In genomic region chr2:135890083-135890482, GRCm38 (mm10) we compare ENCODE assay signal across 16 mouse cellular contexts.
DNase-seq lines count a peak whose midpoint lies in the region; ATAC-seq and TF ChIP-seq lines count a peak whose summit lies in the region.
"Had no signal": no experiment of that assay in that cellular context is flagged by ENCODE, and none has a peak within 500 bp of the region (broad histone marks: within the 10 kb centered on the region; RNA-seq: fewer than 3 reads in every experiment).

No protein-coding gene starts in this region.

- in situ Hi-C loops in Patski (cut with MboI; ENCODE audit: low pct_unique_long_range_greater_than_20kb), result no loop called here

- peaks cover 18% of the 10 kb centered on the region; the same call in 1 of the 2 replicates for H3K4me1 ChIP-seq in heart, postnatal 0 days (ENCODE audit: control insufficient read depth, insufficient read depth)
- peaks cover 5% of the 10 kb centered on the region for H3K4me1 ChIP-seq in lung, embryonic 14.5 days (ENCODE audit: insufficient read depth)
- H3K4me1 ChIP-seq: forebrain, embryonic 12.5 days had no signal

- no peak overlapping the region for H3K27ac ChIP-seq in heart, postnatal 0 days (ENCODE audit: low read depth)
- H3K27ac ChIP-seq in lung, embryonic 14.5 days (ENCODE audit: low read depth), result no peak overlapping the region
- H3K27ac ChIP-seq: embryonic facial prominence, embryonic 13.5 days; forebrain, embryonic 12.5 days; liver, embryonic 13.5 days had no signal

- 86% methylated on average over 1 of the region's 1 CpGs for WGBS in heart, postnatal 0 days
- 78% methylated on average over 1 of the region's 1 CpGs for WGBS in lung, embryonic 14.5 days

- ATAC-seq in heart, postnatal 0 days (ENCODE audit: insufficient read depth, low read depth), result no peak
- ATAC-seq in lung, embryonic 14.5 days (ENCODE audit: insufficient read depth), result no peak
- ATAC-seq in Patski, result no peak

- no peak overlapping the region for H3K9ac ChIP-seq in heart, postnatal 0 days (replicated peaks; ENCODE audit: low read depth, low read length)
- H3K9ac ChIP-seq in lung, embryonic 14.5 days, result no peak overlapping the region
- H3K9ac ChIP-seq: embryonic facial prominence, embryonic 13.5 days; forebrain, embryonic 12.5 days; liver, embryonic 13.5 days had no signal

- H3K4me3 ChIP-seq in heart, postnatal 0 days (ENCODE audit: low read depth, low read length), result no peak overlapping the region
- H3K4me3 ChIP-seq in lung, embryonic 14.5 days (ENCODE audit: low read depth, low read length), result no peak overlapping the region
- H3K4me3 ChIP-seq: embryonic facial prominence, embryonic 13.5 days; forebrain, embryonic 12.5 days; liver, embryonic 13.5 days; megakaryocyte, embryonic 14.5 days; myocyte had no signal

- TF ChIP-seq CTCF in heart, postnatal 0 days (IDR thresholded peaks at IDR 0.05; ENCODE audit: low read depth), result peak; percentile 51
- TF ChIP-seq CTCF in lung, embryonic 14.5 days (IDR thresholded peaks at IDR 0.05; ENCODE audit: low read depth), result peak; percentile 30
- TF ChIP-seq CTCF in Patski (IDR thresholded peaks at IDR 0.05), result peak; percentile 60

- no peaks in the 10 kb centered on the region for H3K36me3 ChIP-seq in heart, postnatal 0 days (replicated peaks; ENCODE audit: control insufficient read depth, insufficient read depth, low read length)
- H3K36me3 ChIP-seq in lung, embryonic 14.5 days (ENCODE audit: insufficient read depth), result no peaks in the 10 kb centered on the region
- H3K36me3 ChIP-seq: embryonic facial prominence, embryonic 13.5 days; forebrain, embryonic 12.5 days; liver, embryonic 13.5 days had no signal

- no peak for TF ChIP-seq EP300 in heart, postnatal 0 days (IDR thresholded peaks at IDR 0.05; ENCODE audit: low read depth)

- H3K27me3 ChIP-seq in heart, postnatal 0 days (ENCODE audit: control insufficient read depth, insufficient read depth, low read length), result no peaks in the 10 kb centered on the region
- H3K27me3 ChIP-seq in lung, embryonic 14.5 days (ENCODE audit: insufficient read depth, low read length), result no peaks in the 10 kb centered on the region
- H3K27me3 ChIP-seq in Patski, result no peaks in the 10 kb centered on the region
- H3K27me3 ChIP-seq: embryonic facial prominence, embryonic 13.5 days; forebrain, embryonic 12.5 days; liver, embryonic 13.5 days; megakaryocyte, embryonic 14.5 days had no signal

- CTCF ChIA-PET in Patski (lab: Charles Lee), result interaction anchor here (0.7 to 0.9 kb wide), 2 partner anchors 31 to 37 kb away, joined by 3 to 4 read pairs; no protein-coding TSS in a partner anchor

- no peak for DNase-seq in heart, postnatal 0 days (ENCODE audit: low spot score)
- no peak for DNase-seq in heart, adult 8-10 months (ENCODE audit: low spot score)
- DNase-seq in lung, embryonic 14.5 days, result no peak
- DNase-seq in lung, postnatal 36 days, result no peak
- no peak for DNase-seq in Patski (ENCODE audit: low read depth, low spot score)
- peak; percentile 61 for DNase-seq in induced T-regulatory cell, adult 2 months (ENCODE audit: low read depth)
- no peak for DNase-seq in natural killer cell, adult 2 months (ENCODE audit: low spot score in 2 of 2)
- no peak for DNase-seq in frontal cortex, postnatal 25 days (ENCODE audit: low spot score in 2 of 2)
- DNase-seq: adrenal gland, postnatal 14 days; heart, postnatal 4 days; liver, embryonic 13.5 days; right cerebral cortex, postnatal 25 days had no signal

- H3K4me2 ChIP-seq in heart, postnatal 0 days (ENCODE audit: low read depth, low read length), result no peak overlapping the region
- no peak overlapping the region for H3K4me2 ChIP-seq in lung, embryonic 14.5 days
- H3K4me2 ChIP-seq: embryonic facial prominence, embryonic 13.5 days; forebrain, embryonic 12.5 days; liver, embryonic 13.5 days had no signal

- POLR2A ChIA-PET in Patski (lab: Charles Lee), result interaction anchor here (0.6 kb wide), 1 partner anchor 437 kb away, joined by 3 read pairs; no protein-coding TSS in a partner anchor

- no peaks in the 10 kb centered on the region for H3K9me3 ChIP-seq in heart, postnatal 0 days (replicated peaks; ENCODE audit: control insufficient read depth, low read length)
- H3K9me3 ChIP-seq in lung, embryonic 14.5 days (ENCODE audit: low read depth, low read length), result no peaks in the 10 kb centered on the region
- H3K9me3 ChIP-seq: embryonic facial prominence, embryonic 13.5 days; forebrain, embryonic 12.5 days; liver, embryonic 13.5 days; megakaryocyte, embryonic 14.5 days had no signal
